Mouse (Mus musculus): Measurements from ENCODE around the gene Gm20807. TPM values are rescaled to one million over a fixed set of nuclear protein-coding genes. Genes with fewer than 3 reads are reported as not detected.
"Not testable (repeated sequence)": the region's sequence is repeated elsewhere in the genome, so short reads cannot be mapped to it uniquely, and the experiment has no call there.

The Gm20807 gene
- not detected in 2 replicates for polyA plus RNA-seq (2016; fragmentation: Nextera tagmentation; extraction: Ambion mirVana)

- H3K4me1 ChIP-seq; H3K9me3 ChIP-seq (replicated peaks); H3K4me3 ChIP-seq; H3K36me3 ChIP-seq; DNase-seq (ENCODE audit: low spot score); H3K27ac ChIP-seq (replicated peaks); H3K27me3 ChIP-seq (ENCODE audit: low read depth, poor library complexity, severe bottlenecking): not testable (repeated sequence)
These were observed at the start of gene Gm20807 for GRCm38 (mm10) chrY:13042591-13042990. TSS of gene Gm20807 (plus strand) at chrY:13042891.

Other genes starting within 250 kb of the Gm20807 start
- gene Gm21891, start 90.6 kb downstream of the Gm20807 start, polyA plus RNA-seq (2016; fragmentation: Nextera tagmentation; extraction: Ambion mirVana): not detected in 2 replicates
- gene Gm21425, start 119.1 kb downstream of the Gm20807 start, polyA plus RNA-seq (2016; fragmentation: Nextera tagmentation; extraction: Ambion mirVana): not detected in 2 replicates
- gene Gm21828, start 181.0 kb downstream of the Gm20807 start, polyA plus RNA-seq (2016; fragmentation: Nextera tagmentation; extraction: Ambion mirVana): not detected in 2 replicates
- gene Gm21440, start 209.5 kb downstream of the Gm20807 start, polyA plus RNA-seq (2016; fragmentation: Nextera tagmentation; extraction: Ambion mirVana): not detected in 2 replicates
- not detected in 2 replicates for gene Gm21454, start 209.6 kb downstream of the Gm20807 start, polyA plus RNA-seq (2016; fragmentation: Nextera tagmentation; extraction: Ambion mirVana)